Mouse (Mus musculus) CH12.LX (cell line): Measurements from ENCODE around the gene Runx3.
"Not testable (repeated sequence)": the region's sequence is repeated elsewhere in the genome, so short reads cannot be mapped to it uniquely, and the experiment has no call there.

ENCODE experiments used
- CHD2 ChIP-seq: IDR thresholded peaks from 2 replicates; pipeline ENCODE4 v1.6.1; 2011; ENCODE audit warnings: low read length, improper control_type of control experiment
- CTCF ChIP-seq, 2 experiments: IDR thresholded peaks in 1 of 2; conservative IDR thresholded peaks in 1 of 2; 2 replicates each; pipeline ENCODE4 v1.5.1; 2011 to 2012; ENCODE audit warnings: low read depth in 2 of 2, low read length in 2 of 2, improper control_type of control experiment in 1 of 2, inconsistent platforms in 1 of 2, mild to moderate bottlenecking in 1 of 2, moderate library complexity in 1 of 2
- HCFC1 ChIP-seq: IDR thresholded peaks from 2 replicates; pipeline ENCODE4 v1.6.1; 2012; ENCODE audit warnings: low read depth, mild to moderate bottlenecking, inconsistent platforms, low read length, improper control_type of control experiment
- JUN ChIP-seq: IDR thresholded peaks from 2 replicates; pipeline ENCODE4 v1.6.1; 2011; ENCODE audit warnings: low read depth, mild to moderate bottlenecking, low read length, improper control_type of control experiment, moderate library complexity; ENCODE audit not compliant: insufficient read depth
- MEF2A ChIP-seq: IDR thresholded peaks from 2 replicates; pipeline ENCODE4 v1.6.1; 2014; ENCODE audit warnings: low read depth, mild to moderate bottlenecking, inconsistent platforms, low read length, improper control_type of control experiment, borderline replicate concordance
- RAD21 ChIP-seq: IDR thresholded peaks from 2 replicates; pipeline ENCODE4 v1.6.1; 2011; ENCODE audit warnings: low read depth, mild to moderate bottlenecking, low read length, improper control_type of control experiment, moderate library complexity

DNA sequence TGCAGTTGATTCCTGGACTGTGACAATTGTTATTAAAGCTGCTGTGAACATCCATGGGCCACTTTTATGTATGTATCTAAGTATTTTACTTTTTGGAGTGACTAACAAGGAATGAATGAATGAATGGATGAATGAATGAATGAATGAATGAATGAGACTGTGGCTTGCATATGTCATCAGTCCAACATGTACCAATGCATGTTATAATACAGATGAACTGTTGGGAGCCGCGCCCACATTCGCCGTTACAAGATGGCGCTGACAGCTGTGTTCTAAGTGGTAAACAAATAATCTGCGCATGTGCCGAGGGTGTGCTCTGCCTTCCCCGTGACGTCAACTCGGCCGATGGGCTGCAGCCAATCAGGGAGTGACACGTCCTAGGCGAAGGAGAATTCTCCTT lies 63.8 kb downstream of the Runx3 start:
- not testable (repeated sequence) for TF ChIP-seq CTCF (conservative IDR thresholded peaks at IDR 0.05 in 1 of 2, IDR thresholded peaks at IDR 0.05 in 1 of 2; ENCODE audit: low read depth in 2 of 2, low read length in 2 of 2); JUN; HCFC1; RAD21; CHD2; MEF2A
